Mouse (Mus musculus) bone marrow macrophage, adult 2 months (primary cell): ENCODE results near the gene Zbtb25. TPM values are rescaled to one million over a fixed set of nuclear protein-coding genes. Genes with fewer than 3 reads are reported as not detected.

ENCODE experiments used
- H3K27ac ChIP-seq: 2 replicates; pipeline ENCODE4 v1.5.1; 2012; ENCODE audit warnings: low read depth, low read length; ENCODE audit not compliant: insufficient read depth
- H3K4me1 ChIP-seq: 2 replicates; pipeline ENCODE4 v1.6.1; 2012; ENCODE audit warnings: low read length; ENCODE audit not compliant: control insufficient read depth, insufficient read depth
- H3K4me3 ChIP-seq: 2 replicates; pipeline ENCODE4 v1.5.1; 2012; ENCODE audit warnings: mild to moderate bottlenecking, low read length, moderate library complexity; ENCODE audit not compliant: insufficient read depth
- CTCF ChIP-seq: IDR thresholded peaks from 2 replicates; pipeline ENCODE4 v1.5.1; 2012; ENCODE audit warnings: low read depth, mild to moderate bottlenecking, low read length, moderate library complexity
- POLR2A ChIP-seq: IDR thresholded peaks from 2 replicates; pipeline ENCODE4 v1.6.1; 2012; ENCODE audit warnings: mild to moderate bottlenecking, low read depth, low read length, borderline replicate concordance
- polyA plus RNA-seq: library from polyadenylated mRNA; stranded (reverse); fragments of >200 nt; gene quantifications from 2 replicates; pipeline ENCODE4 v1.2.4, GENCODE M21; 2012; ENCODE audit not compliant: missing spikeins, insufficient read depth, insufficient read length

Zbtb25 gene
- polyA plus RNA-seq, 1 experiment = 8.6 TPM

- no peak overlapping the region for H3K27ac ChIP-seq
- TF ChIP-seq POLR2A (no peak), CTCF (no peak)
- H3K4me3 ChIP-seq = no peak overlapping the region
- H3K4me1 ChIP-seq = no peaks in the 10 kb centered on the region
Observed at GRCm38 (mm10) chr12:76300367-76300766, 69.0 kb downstream of the Zbtb25 start.

GRCm38 (mm10) chr12:76299361-76299906 is 70.0 kb downstream of the Zbtb25 start:
- TF ChIP-seq CTCF (no peak), POLR2A (no peak)
- H3K27ac ChIP-seq = no peak overlapping the region
- H3K4me1 ChIP-seq = no peaks in the 10 kb centered on the region
- H3K4me3 ChIP-seq = no peak overlapping the region

- no peaks in the 10 kb centered on the region for H3K4me1 ChIP-seq
- TF ChIP-seq POLR2A (no peak), CTCF (no peak)
- H3K27ac ChIP-seq = no peak overlapping the region
- no peak overlapping the region for H3K4me3 ChIP-seq
Observed at GRCm38 (mm10) chr12:76297830-76298229, 71.6 kb downstream of the Zbtb25 start.

Other genes with a start within 250 kb of the Zbtb25 start
- gene Esr2, start 192.3 kb downstream of the Zbtb25 start, polyA plus RNA-seq = not detected in 2 replicates
- gene Tex21, start 122.9 kb downstream of the Zbtb25 start, polyA plus RNA-seq = not detected in 2 replicates
- gene Mthfd1, start 114.3 kb downstream of the Zbtb25 start, polyA plus RNA-seq = 7.7 and 8.7 TPM in 2 replicates
- gene Akap5, start 44.7 kb downstream of the Zbtb25 start, polyA plus RNA-seq = not detected in 2 replicates
- gene Zbtb1, start 664 bp upstream of the Zbtb25 start, polyA plus RNA-seq = 8.8 and 9.6 TPM in 2 replicates
- 5.8 and 8.0 TPM in 2 replicates for gene Hspa2, start 34.6 kb upstream of the Zbtb25 start, polyA plus RNA-seq
- not detected in 2 replicates for gene Ppp1r36, start 47.9 kb upstream of the Zbtb25 start, polyA plus RNA-seq
- gene Plekhg3, start 161.3 kb upstream of the Zbtb25 start, polyA plus RNA-seq = 49.6 and 50.4 TPM in 2 replicates